Mouse (Mus musculus): ENCODE results near the gene Zmynd15. TPM values are rescaled to one million over a fixed set of nuclear protein-coding genes. Genes with fewer than 3 reads are reported as not detected.
"Not testable (repeated sequence)": the region's sequence is repeated elsewhere in the genome, so short reads cannot be mapped to it uniquely, and the experiment has no call there.

Gene Zmynd15
- polyA plus RNA-seq (2014; fragmentation: Nextera tagmentation; extraction: Ambion mirVana): 0.21 and 0.27 TPM in 2 replicates

- Histone ChIP-seq H3K27ac (ENCODE audit: low read depth, low read length) (no peak within 1 kb of the TSS), H3K4me1 (replicated peaks; ENCODE audit: control insufficient read depth, insufficient read depth, low read length) (peaks cover 2% of the 10 kb centered on the region; the same call in 1 of the 2 replicates), H3K9ac (ENCODE audit: low read length) (peak within 1 kb of the TSS; percentile 49), H3K27me3 (ENCODE audit: control insufficient read depth, insufficient read depth, low read length) (peaks cover 21% of the 10 kb centered on the region), H3K4me2 (ENCODE audit: low read depth, low read length, severe bottlenecking) (peak within 1 kb of the TSS; percentile 58), H3K4me3 (ENCODE audit: low read depth, low read length) (peak within 1 kb of the TSS; percentile 35), H3K9me3 (ENCODE audit: control insufficient read depth, low read length) (no peaks in the 10 kb centered on the region; the same call in 1 of the 2 replicates), H3K36me3 (ENCODE audit: control insufficient read depth, insufficient read depth, low read length) (no peaks in the 10 kb centered on the region)
- WGBS: 20% methylated on average over 30 of the region's 32 CpGs
- DNase-seq (ENCODE audit: low spot score): no peak
- no peak for ATAC-seq (replicated peaks; ENCODE audit: low FRiP score)
Measured at GRCm38 (mm10) chr11:70458688-70459600, at the start of gene Zmynd15. Gene Zmynd15 (plus strand): TSS chr11:70459433.

GRCm38 (mm10) chr11:70409594-70410296, 49.5 kb upstream of the Zmynd15 start, which contains the start of gene Pelp1:
Gene Pelp1 (minus strand): TSS chr11:70410031.
- DNase-seq (ENCODE audit: low spot score) (peak; percentile 99), ATAC-seq (replicated peaks; ENCODE audit: low FRiP score) (peak; percentile 98)
- Histone ChIP-seq H3K4me3 (ENCODE audit: low read depth, low read length) (peak within 1 kb of the TSS; percentile 89), H3K27ac (ENCODE audit: low read depth, low read length) (peak within 1 kb of the TSS; percentile 54; the same call in 1 of the 2 replicates), H3K9me3 (ENCODE audit: control insufficient read depth, low read length) (no peaks in the 10 kb centered on the region), H3K36me3 (ENCODE audit: control insufficient read depth, insufficient read depth, low read length) (peaks cover 3% of the 10 kb centered on the region; the same call in 1 of the 2 replicates), H3K4me1 (replicated peaks; ENCODE audit: control insufficient read depth, insufficient read depth, low read length) (no peaks in the 10 kb centered on the region; the same call in none of the 2 replicates), H3K27me3 (ENCODE audit: control insufficient read depth, insufficient read depth, low read length) (no peaks in the 10 kb centered on the region), H3K9ac (ENCODE audit: low read length) (peak within 1 kb of the TSS; percentile 95), H3K4me2 (ENCODE audit: low read depth, low read length, severe bottlenecking) (peak within 1 kb of the TSS; percentile 78)
- WGBS: under 1% methylated on average over 59 of the region's 59 CpGs

GRCm38 (mm10) chr11:70410297-70410643, 49.0 kb upstream of the Zmynd15 start:
- Histone ChIP-seq H3K4me1 (replicated peaks; ENCODE audit: control insufficient read depth, insufficient read depth, low read length) (no peaks in the 10 kb centered on the region; the same call in none of the 2 replicates), H3K4me2 (ENCODE audit: low read depth, low read length, severe bottlenecking) (peak overlapping the region; percentile 78), H3K27ac (ENCODE audit: low read depth, low read length) (no peak overlapping the region), H3K4me3 (ENCODE audit: low read depth, low read length) (peak overlapping the region; percentile 89), H3K27me3 (ENCODE audit: control insufficient read depth, insufficient read depth, low read length) (no peaks in the 10 kb centered on the region), H3K36me3 (ENCODE audit: control insufficient read depth, insufficient read depth, low read length) (peaks cover 2% of the 10 kb centered on the region; the same call in 1 of the 2 replicates), H3K9me3 (ENCODE audit: control insufficient read depth, low read length) (no peaks in the 10 kb centered on the region), H3K9ac (ENCODE audit: low read length) (peak overlapping the region; percentile 95)
- no peak for DNase-seq (ENCODE audit: low spot score)
- 61% methylated on average over 6 of the region's 6 CpGs for WGBS
- no peak for ATAC-seq (replicated peaks; ENCODE audit: low FRiP score)

GRCm38 (mm10) chr11:70412591-70412990, 46.6 kb upstream of the Zmynd15 start:
- H3K27me3 ChIP-seq (ENCODE audit: control insufficient read depth, insufficient read depth, low read length): no peaks in the 10 kb centered on the region
- ATAC-seq (replicated peaks; ENCODE audit: low FRiP score) (no peak), DNase-seq (ENCODE audit: low spot score) (no peak)
- H3K4me2 ChIP-seq (ENCODE audit: low read depth, low read length, severe bottlenecking): no peak overlapping the region
- no peaks in the 10 kb centered on the region for H3K36me3 ChIP-seq (ENCODE audit: control insufficient read depth, insufficient read depth, low read length)
- H3K9me3 ChIP-seq (ENCODE audit: control insufficient read depth, low read length): no peaks in the 10 kb centered on the region
- 75% methylated on average over 5 of the region's 5 CpGs for WGBS
- no peak overlapping the region for H3K4me3 ChIP-seq (ENCODE audit: low read depth, low read length)
- H3K9ac ChIP-seq (ENCODE audit: low read length): no peak overlapping the region
- no peak overlapping the region for H3K27ac ChIP-seq (ENCODE audit: low read depth, low read length)
- H3K4me1 ChIP-seq (replicated peaks; ENCODE audit: control insufficient read depth, insufficient read depth, low read length): no peaks in the 10 kb centered on the region; the same call in none of the 2 replicates

- 22% methylated on average over 3 of the region's 3 CpGs for WGBS
- Histone ChIP-seq H3K4me2 (ENCODE audit: low read depth, low read length, severe bottlenecking) (no peak overlapping the region), H3K4me1 (replicated peaks; ENCODE audit: control insufficient read depth, insufficient read depth, low read length) (no peaks in the 10 kb centered on the region; the same call in 1 of the 2 replicates), H3K27ac (ENCODE audit: low read depth, low read length) (no peak overlapping the region), H3K36me3 (ENCODE audit: control insufficient read depth, insufficient read depth, low read length) (no peaks in the 10 kb centered on the region), H3K27me3 (ENCODE audit: control insufficient read depth, insufficient read depth, low read length) (no peaks in the 10 kb centered on the region), H3K4me3 (ENCODE audit: low read depth, low read length) (no peak overlapping the region), H3K9ac (ENCODE audit: low read length) (no peak overlapping the region), H3K9me3 (ENCODE audit: control insufficient read depth, low read length) (no peaks in the 10 kb centered on the region)
- no peak for ATAC-seq (replicated peaks; ENCODE audit: low FRiP score)
- DNase-seq (ENCODE audit: low spot score): peak; percentile 85
Measured at GRCm38 (mm10) chr11:70413961-70414360, 45.3 kb upstream of the Zmynd15 start.

GRCm38 (mm10) chr11:70418199-70418598, 41.0 kb upstream of the Zmynd15 start:
- Histone ChIP-seq H3K36me3 (ENCODE audit: control insufficient read depth, insufficient read depth, low read length) (no peaks in the 10 kb centered on the region), H3K27ac (ENCODE audit: low read depth, low read length) (no peak overlapping the region), H3K9me3 (ENCODE audit: control insufficient read depth, low read length) (no peaks in the 10 kb centered on the region), H3K4me2 (ENCODE audit: low read depth, low read length, severe bottlenecking) (no peak overlapping the region), H3K9ac (ENCODE audit: low read length) (no peak overlapping the region), H3K4me3 (ENCODE audit: low read depth, low read length) (no peak overlapping the region), H3K4me1 (replicated peaks; ENCODE audit: control insufficient read depth, insufficient read depth, low read length) (no peaks in the 10 kb centered on the region), H3K27me3 (ENCODE audit: control insufficient read depth, insufficient read depth, low read length) (no peaks in the 10 kb centered on the region)
- ATAC-seq (replicated peaks; ENCODE audit: low FRiP score) (no peak), DNase-seq (ENCODE audit: low spot score) (no peak)
- 67% methylated on average over 4 of the region's 4 CpGs for WGBS

- no peak overlapping the region for H3K4me3 ChIP-seq (ENCODE audit: low read depth, low read length)
- H3K9me3 ChIP-seq (ENCODE audit: control insufficient read depth, low read length): no peaks in the 10 kb centered on the region
- H3K9ac ChIP-seq (ENCODE audit: low read length): no peak overlapping the region
- H3K4me2 ChIP-seq (ENCODE audit: low read depth, low read length, severe bottlenecking): no peak overlapping the region
- H3K4me1 ChIP-seq (replicated peaks; ENCODE audit: control insufficient read depth, insufficient read depth, low read length): no peaks in the 10 kb centered on the region
- no peak overlapping the region for H3K27ac ChIP-seq (ENCODE audit: low read depth, low read length)
- ATAC-seq (replicated peaks; ENCODE audit: low FRiP score) (no peak), DNase-seq (ENCODE audit: low spot score) (no peak)
- H3K27me3 ChIP-seq (ENCODE audit: control insufficient read depth, insufficient read depth, low read length): no peaks in the 10 kb centered on the region
- 83% methylated on average over 5 of the region's 5 CpGs for WGBS
- no peaks in the 10 kb centered on the region for H3K36me3 ChIP-seq (ENCODE audit: control insufficient read depth, insufficient read depth, low read length)
Measured at GRCm38 (mm10) chr11:70419486-70419885, 39.7 kb upstream of the Zmynd15 start.

GRCm38 (mm10) chr11:70426598-70426997, 32.6 kb upstream of the Zmynd15 start:
- not testable (repeated sequence) for H3K4me2 ChIP-seq (ENCODE audit: low read depth, low read length, severe bottlenecking); H3K9ac ChIP-seq (ENCODE audit: low read length); H3K4me3 ChIP-seq (ENCODE audit: low read depth, low read length); H3K27me3 ChIP-seq (ENCODE audit: control insufficient read depth, insufficient read depth, low read length); H3K9me3 ChIP-seq (ENCODE audit: control insufficient read depth, low read length); ATAC-seq (replicated peaks; ENCODE audit: low FRiP score); DNase-seq (ENCODE audit: low spot score); H3K27ac ChIP-seq (ENCODE audit: low read depth, low read length); H3K4me1 ChIP-seq (replicated peaks; ENCODE audit: control insufficient read depth, insufficient read depth, low read length); H3K36me3 ChIP-seq (ENCODE audit: control insufficient read depth, insufficient read depth, low read length)
- 70% methylated on average over 6 of the region's 6 CpGs for WGBS

All from forebrain, embryonic 11.5 days (tissue).